Mouse (Mus musculus) midbrain, embryonic 13.5 days (tissue): ENCODE data around the gene Sept12. TPM values are rescaled to one million over a fixed set of nuclear protein-coding genes. Genes with fewer than 3 reads are reported as not detected.

Experiments
- ATAC-seq: fragments of 200-750 bp; cut with Nextera tagmentation; 2 replicates; pipeline ENCODE4 v1.8.0; 2017; ENCODE audit warnings: mild to moderate bottlenecking, moderate TSS enrichment, moderate library complexity
- H3K27ac ChIP-seq: fragments of 300-500 bp; sonication (generic); 2 replicates; pipeline ENCODE4 v1.5.1; 2015; ENCODE audit warnings: inconsistent platforms, mild to moderate bottlenecking, moderate library complexity
- H3K27me3 ChIP-seq: fragments of 300-500 bp; sonication (generic); 2 replicates; pipeline ENCODE4 v1.6.1; 2015; ENCODE audit warnings: mild to moderate bottlenecking, inconsistent platforms
- H3K36me3 ChIP-seq: fragments of 300-500 bp; sonication (generic); 2 replicates; pipeline ENCODE4 v1.6.1; 2015; ENCODE audit warnings: mild to moderate bottlenecking, inconsistent platforms
- H3K4me1 ChIP-seq: fragments of 300-500 bp; sonication (generic); replicated peaks from 2 replicates; pipeline ENCODE4 v1.6.1; 2015; ENCODE audit warnings: inconsistent platforms
- H3K4me2 ChIP-seq: fragments of 300-500 bp; sonication (generic); replicated peaks from 2 replicates; pipeline ENCODE4 v1.6.1; 2015; ENCODE audit warnings: moderate library complexity, mild to moderate bottlenecking, inconsistent platforms
- H3K4me3 ChIP-seq: fragments of 300-500 bp; sonication (generic); replicated peaks from 2 replicates; pipeline ENCODE4 v1.5.1; 2015; ENCODE audit warnings: mild to moderate bottlenecking, inconsistent platforms
- H3K9ac ChIP-seq: fragments of 300-500 bp; sonication (generic); replicated peaks from 2 replicates; pipeline ENCODE4 v1.6.1; 2015; ENCODE audit warnings: mild to moderate bottlenecking, inconsistent platforms
- H3K9me3 ChIP-seq: fragments of 300-500 bp; sonication (generic); 2 replicates; pipeline ENCODE4 v1.6.1; 2016; ENCODE audit warnings: mild to moderate bottlenecking, inconsistent platforms
- WGBS: fragments of 180-500 bp; shearing (Covaris S2); methylation state at CpG from one replicate; pipeline ENCODE4 v1.1.7; 2015; 5-methylcytosine and 5-hydroxymethylcytosine counted together
- polyA plus RNA-seq: library from polyadenylated mRNA; unstranded; fragments of >200 nt; fragmentation: Nextera tagmentation; extraction: Ambion mirVana; gene quantifications from 2 replicates; pipeline ENCODE4 v1.2.1, GENCODE M21; 2015

Gene Sept12
- polyA plus RNA-seq, 1 experiment from 2014 or later, result not detected

DNA sequence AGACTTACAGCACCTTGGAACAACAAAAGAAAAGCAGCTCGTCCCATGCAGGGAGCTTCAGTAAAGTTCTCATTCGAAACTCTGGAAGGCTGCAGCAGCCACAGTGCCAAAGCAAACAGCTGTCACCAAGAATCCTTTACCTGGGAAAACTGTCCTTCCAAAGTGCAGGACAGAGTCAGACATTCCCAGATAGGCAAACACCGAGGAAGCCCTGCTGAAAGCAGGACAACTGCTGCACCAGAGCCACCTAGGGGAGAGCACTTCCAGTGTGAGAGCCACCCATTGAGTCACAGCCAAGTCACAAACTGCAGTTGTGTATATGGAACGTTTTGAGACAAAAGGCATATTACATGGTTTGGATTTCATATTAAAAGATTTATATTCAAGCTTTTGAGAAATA is 52.2 kb downstream of the Sept12 start:
- H3K9me3 ChIP-seq, result no peaks in the 10 kb centered on the region
- no peak for ATAC-seq
- H3K4me2 ChIP-seq, result no peak overlapping the region
- 81% methylated on average over 4 of the region's 4 CpGs for WGBS
- no peak overlapping the region for H3K27ac ChIP-seq
- peaks cover 3% of the 10 kb centered on the region for H3K4me1 ChIP-seq
- H3K36me3 ChIP-seq, result peaks cover 84% of the 10 kb centered on the region
- H3K9ac ChIP-seq, result no peak overlapping the region
- no peaks in the 10 kb centered on the region for H3K27me3 ChIP-seq
- H3K4me3 ChIP-seq, result no peak overlapping the region

DNA sequence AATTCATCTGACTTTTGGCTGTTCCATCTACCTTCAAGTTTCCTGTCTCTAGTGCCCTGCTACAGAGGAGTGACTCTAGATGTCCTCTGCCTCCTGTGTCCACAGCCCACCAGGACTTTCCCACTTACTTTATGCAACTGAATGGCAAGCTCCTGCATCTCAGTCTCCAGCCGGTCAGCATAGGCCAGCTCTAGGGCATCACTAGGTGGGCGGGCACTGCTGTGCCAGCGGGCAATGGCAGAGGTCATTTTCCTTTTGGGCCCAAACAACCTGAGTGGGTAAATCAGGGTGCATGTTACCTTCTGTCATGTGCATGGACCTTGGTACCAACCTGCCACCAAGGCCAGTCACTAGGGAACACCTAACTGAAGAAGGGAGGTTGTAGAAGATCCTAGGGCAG is 54.2 kb downstream of the Sept12 start:
- H3K4me3 ChIP-seq, result no peak overlapping the region
- no peaks in the 10 kb centered on the region for H3K27me3 ChIP-seq
- no peak overlapping the region for H3K4me2 ChIP-seq
- no peaks in the 10 kb centered on the region for H3K9me3 ChIP-seq
- H3K9ac ChIP-seq, result no peak overlapping the region
- H3K4me1 ChIP-seq, result peaks cover 17% of the 10 kb centered on the region
- no peak for ATAC-seq
- no peak overlapping the region for H3K27ac ChIP-seq
- H3K36me3 ChIP-seq, result peaks cover 75% of the 10 kb centered on the region
- WGBS, result 95% methylated on average over 3 of the region's 3 CpGs

DNA sequence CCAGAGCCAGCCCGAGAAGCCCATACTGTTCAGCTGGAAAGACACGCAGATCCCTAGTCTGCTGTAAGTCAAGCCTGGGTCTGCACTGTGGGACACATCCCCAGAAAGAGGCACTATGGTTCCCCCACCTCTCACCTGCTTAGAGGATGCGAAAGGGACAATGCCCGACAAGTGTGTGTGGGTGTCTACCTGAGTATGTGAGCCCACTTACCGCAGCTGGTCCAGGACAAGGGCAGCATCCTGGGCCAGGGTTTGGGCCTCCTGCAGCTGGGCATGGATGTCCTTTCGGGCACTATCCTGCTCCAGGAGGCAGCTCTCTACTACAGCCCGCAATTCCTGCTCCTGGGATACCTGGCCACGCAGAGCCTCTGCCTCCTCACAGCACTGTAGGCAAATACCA is 54.8 kb downstream of the Sept12 start:
- ATAC-seq, result no peak
- Histone ChIP-seq H3K4me1 (peaks cover 19% of the 10 kb centered on the region), H3K27ac (no peak overlapping the region), H3K4me2 (no peak overlapping the region), H3K27me3 (no peaks in the 10 kb centered on the region), H3K36me3 (peaks cover 70% of the 10 kb centered on the region), H3K9ac (no peak overlapping the region), H3K4me3 (no peak overlapping the region), H3K9me3 (no peaks in the 10 kb centered on the region)
- 90% methylated on average over 8 of the region's 8 CpGs for WGBS

DNA sequence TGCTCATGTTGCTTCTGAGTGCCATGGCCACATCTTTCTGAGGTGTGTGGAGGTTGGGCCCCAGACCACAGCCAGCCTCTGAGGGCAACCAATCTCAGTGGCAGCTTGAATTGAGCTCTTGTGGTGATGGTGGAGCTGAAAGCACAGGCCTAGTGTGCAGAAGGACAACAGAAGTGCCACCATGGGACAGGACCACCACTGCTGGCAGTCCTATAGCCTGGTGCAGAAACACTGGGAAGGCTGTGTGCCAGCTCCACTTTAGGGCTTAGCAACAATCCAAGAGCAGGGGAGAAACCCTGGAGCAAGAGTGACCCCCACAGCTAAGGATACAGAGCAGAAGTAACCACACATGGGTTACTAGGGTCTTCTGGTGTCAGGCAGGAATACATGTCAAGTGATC is 56.6 kb downstream of the Sept12 start:
- no peaks in the 10 kb centered on the region for H3K27me3 ChIP-seq
- H3K4me3 ChIP-seq, result no peak overlapping the region
- no peak overlapping the region for H3K27ac ChIP-seq
- H3K9ac ChIP-seq, result no peak overlapping the region
- no peaks in the 10 kb centered on the region for H3K9me3 ChIP-seq
- H3K4me1 ChIP-seq, result peaks cover 19% of the 10 kb centered on the region
- no peak overlapping the region for H3K4me2 ChIP-seq
- ATAC-seq, result no peak
- H3K36me3 ChIP-seq, result peaks cover 69% of the 10 kb centered on the region

- 93% methylated on average over 10 of the region's 10 CpGs for WGBS
- peaks cover 71% of the 10 kb centered on the region for H3K36me3 ChIP-seq
These were observed 57.3 kb downstream of the Sept12 start for GRCm38 (mm10) chr16:4940311-4940850.

GRCm38 (mm10) chr16:4939412-4939811 is 58.2 kb downstream of the Sept12 start:
- peak overlapping the region; percentile 84 for H3K4me3 ChIP-seq
- H3K27me3 ChIP-seq, result no peaks in the 10 kb centered on the region
- no peaks in the 10 kb centered on the region for H3K9me3 ChIP-seq
- H3K4me1 ChIP-seq, result peaks cover 19% of the 10 kb centered on the region
- ATAC-seq, result peak; percentile 57
- 2% methylated on average over 16 of the region's 16 CpGs for WGBS
- peak overlapping the region; percentile 98 for H3K4me2 ChIP-seq
- peak overlapping the region; percentile 96 for H3K9ac ChIP-seq
- H3K27ac ChIP-seq, result peak overlapping the region; percentile 88
- peaks cover 75% of the 10 kb centered on the region for H3K36me3 ChIP-seq

More at GRCm38 (mm10) chr16:4940311-4940850, 57.3 kb downstream of the Sept12 start:
- H3K4me3 ChIP-seq, result peak overlapping the region; percentile 84
- no peaks in the 10 kb centered on the region for H3K9me3 ChIP-seq
- H3K9ac ChIP-seq, result peak overlapping the region; percentile 96; the same call in 1 of the 2 replicates
- H3K4me2 ChIP-seq, result peak overlapping the region; percentile 98
- H3K4me1 ChIP-seq, result peaks cover 19% of the 10 kb centered on the region
- no peaks in the 10 kb centered on the region for H3K27me3 ChIP-seq
- no peak overlapping the region for H3K27ac ChIP-seq
- ATAC-seq, result no peak

GRCm38 (mm10) chr16:4938989-4939388 is 58.7 kb downstream of the Sept12 start:
- ATAC-seq, result peak; percentile 97
- peak overlapping the region; percentile 84 for H3K4me3 ChIP-seq
- no peaks in the 10 kb centered on the region for H3K9me3 ChIP-seq
- under 1% methylated on average over 28 of the region's 28 CpGs for WGBS
- peak overlapping the region; percentile 98 for H3K4me2 ChIP-seq
- H3K4me1 ChIP-seq, result peaks cover 19% of the 10 kb centered on the region
- H3K27me3 ChIP-seq, result no peaks in the 10 kb centered on the region
- H3K9ac ChIP-seq, result peak overlapping the region; percentile 96
- H3K36me3 ChIP-seq, result peaks cover 76% of the 10 kb centered on the region
- H3K27ac ChIP-seq, result peak overlapping the region; percentile 88

GRCm38 (mm10) chr16:4938461-4938860 is 59.2 kb downstream of the Sept12 start, which contains the start of gene Nudt16l1:
Gene Nudt16l1, plus strand, starts transcription at chr16:4938761.
- peak; percentile 12; the same call in 1 of the 2 replicates for ATAC-seq
- 2% methylated on average over 2 of the region's 2 CpGs for WGBS
- H3K4me2 ChIP-seq, result peak within 1 kb of the TSS; percentile 98
- H3K27me3 ChIP-seq, result no peaks in the 10 kb centered on the region
- H3K36me3 ChIP-seq, result peaks cover 76% of the 10 kb centered on the region
- peaks cover 19% of the 10 kb centered on the region for H3K4me1 ChIP-seq
- H3K4me3 ChIP-seq, result peak within 1 kb of the TSS; percentile 84
- H3K9ac ChIP-seq, result peak within 1 kb of the TSS; percentile 96
- peak within 1 kb of the TSS; percentile 88 for H3K27ac ChIP-seq
- H3K9me3 ChIP-seq, result no peaks in the 10 kb centered on the region

GRCm38 (mm10) chr16:4937351-4938190 is 60.1 kb downstream of the Sept12 start:
- Histone ChIP-seq H3K27ac (no peak overlapping the region), H3K36me3 (peaks cover 76% of the 10 kb centered on the region)

More at GRCm38 (mm10) chr16:4937351-4938190, 60.1 kb downstream of the Sept12 start:
- no peak overlapping the region for H3K4me2 ChIP-seq
- ATAC-seq, result no peak
- no peak overlapping the region for H3K4me3 ChIP-seq
- H3K27me3 ChIP-seq, result no peaks in the 10 kb centered on the region
- WGBS, result 93% methylated on average over 8 of the region's 8 CpGs
- peaks cover 19% of the 10 kb centered on the region for H3K4me1 ChIP-seq
- H3K9ac ChIP-seq, result 0 out of 2 replicates have a peak overlapping the region, but pooled peaks have one; percentile 19
- H3K9me3 ChIP-seq, result no peaks in the 10 kb centered on the region

Other genes with a start within 250 kb of the Sept12 start
- gene Cdip1, start 207.6 kb downstream of the Sept12 start, polyA plus RNA-seq, result 108 and 109 TPM in 2 replicates
- gene 4930562C15Rik, start 162.4 kb downstream of the Sept12 start, polyA plus RNA-seq, result 0.40 and 0.50 TPM in 2 replicates
- gene Ubald1, start 117.5 kb downstream of the Sept12 start, polyA plus RNA-seq, result 45.8 and 46.2 TPM in 2 replicates
- gene Mgrn1, start 111.6 kb downstream of the Sept12 start, polyA plus RNA-seq, result 100 and 101 TPM in 2 replicates
- gene Nudt16l1, start 59.1 kb downstream of the Sept12 start, polyA plus RNA-seq, result 130 and 131 TPM in 2 replicates
- 79.1 and 85.4 TPM in 2 replicates for gene Anks3, start 33.6 kb downstream of the Sept12 start, polyA plus RNA-seq
- gene Smim22, start 9.4 kb upstream of the Sept12 start, polyA plus RNA-seq, result 0.81 TPM in 1 of 2 replicates, not detected in the other
- gene Rogdi, start 15.7 kb upstream of the Sept12 start, polyA plus RNA-seq, result 137 and 139 TPM in 2 replicates
- gene Glyr1, start 52.0 kb upstream of the Sept12 start, polyA plus RNA-seq, result 228 and 230 TPM in 2 replicates
- 17.6 and 19.6 TPM in 2 replicates for gene Ubn1, start 52.2 kb upstream of the Sept12 start, polyA plus RNA-seq
- 0.12 and 0.13 TPM in 2 replicates for gene Ppl, start 134.6 kb upstream of the Sept12 start, polyA plus RNA-seq
- gene Sec14l5, start 149.3 kb upstream of the Sept12 start, polyA plus RNA-seq, result 0.98 and 1.1 TPM in 2 replicates
- gene Nagpa, start 206.2 kb upstream of the Sept12 start, polyA plus RNA-seq, result 8.6 and 10.1 TPM in 2 replicates
- gene AU021092, start 224.4 kb upstream of the Sept12 start, polyA plus RNA-seq, result 11.7 and 12.2 TPM in 2 replicates
- gene Alg1, start 235.8 kb upstream of the Sept12 start, polyA plus RNA-seq, result 30.8 and 35.3 TPM in 2 replicates